Mouse (Mus musculus) mouse embryonic stem cell (cell line): ENCODE results near the gene Idua.

Experiments used
- in situ Hi-C, 2 experiments: fragments of 300-500 bp; cut with MboI; formaldehyde crosslinking; loops; 1 replicate in 1 of 2; 3 replicates in 1 of 2; pipeline ENCODE4 v1.14.3; 2019 to 2020; ENCODE audit warnings: low sequenced_read_pairs in 2 of 2, low pct_unique_long_range_greater_than_20kb in 1 of 2, mixed read lengths in 1 of 2; ENCODE audit not compliant: unreplicated experiment in 1 of 2

The Idua gene

DNA sequence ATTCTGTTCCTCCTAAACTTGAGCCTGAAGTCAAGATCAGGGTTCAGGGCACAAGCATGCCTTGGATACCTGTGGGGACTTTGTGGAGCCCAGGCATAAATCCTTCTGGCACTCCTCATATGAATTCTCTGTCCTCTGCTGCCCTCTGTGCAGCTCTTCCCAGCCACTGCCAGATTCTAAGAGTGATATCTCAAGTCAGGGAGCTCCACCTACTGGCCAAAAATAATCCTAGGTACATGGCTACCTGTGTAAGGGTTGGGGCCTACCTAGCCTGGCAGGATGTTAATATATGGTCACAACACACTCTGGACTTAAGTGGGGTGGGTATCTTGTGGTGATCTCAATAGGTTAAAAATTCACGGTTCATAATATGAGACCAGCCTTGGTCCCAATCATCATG, 8.3 kb upstream of the Idua start:
- in situ Hi-C loops: no loop called here

- in situ Hi-C loops: no loop called here
Observed at GRCm38 (mm10) chr5:108653341-108653740, 6.8 kb upstream of the Idua start.

GRCm38 (mm10) chr5:108654444-108654990, 5.6 kb upstream of the Idua start:
- in situ Hi-C loops: no loop called here

DNA sequence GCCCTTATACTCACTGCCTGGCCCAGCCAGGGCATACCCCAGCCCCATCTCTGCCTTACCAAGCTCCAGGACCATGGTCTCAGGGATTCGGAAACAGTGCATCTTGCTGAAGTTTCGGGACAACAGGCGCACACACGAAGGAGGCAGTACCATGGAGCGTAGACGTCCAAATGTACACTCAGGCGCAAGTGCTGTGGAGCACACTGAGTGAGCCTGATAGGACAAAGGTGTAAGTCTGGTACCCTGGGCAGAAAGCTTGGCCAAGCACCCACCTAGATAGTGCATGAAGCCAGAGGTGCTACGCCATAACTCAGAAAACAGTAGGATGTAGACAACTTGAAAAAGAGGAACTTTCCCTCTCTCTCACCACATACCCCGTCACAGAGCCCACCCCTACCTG, 4.8 kb upstream of the Idua start:
- in situ Hi-C loops: no loop called here

- in situ Hi-C loops: no loop called here
Observed at GRCm38 (mm10) chr5:108655891-108656650, 4.1 kb upstream of the Idua start.

DNA sequence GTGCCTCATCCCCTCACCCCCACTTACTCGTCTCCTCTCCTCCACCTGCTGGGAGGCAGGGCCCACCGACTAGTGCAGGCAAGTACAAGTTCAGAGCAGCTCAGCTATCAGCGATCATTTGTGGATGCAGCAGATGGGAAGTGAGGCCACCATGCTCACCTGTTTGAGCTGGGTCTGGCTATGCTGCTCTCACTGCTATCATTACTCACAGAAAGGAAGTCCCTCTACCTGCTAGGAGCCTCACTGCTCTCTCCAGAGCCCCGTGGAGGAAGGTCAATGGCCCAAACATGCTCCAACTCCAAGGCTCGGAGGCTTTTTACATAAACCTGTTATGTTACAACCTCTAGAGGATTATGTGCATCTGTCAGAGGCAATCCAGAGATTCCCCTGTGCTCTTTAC, 2.7 kb upstream of the Idua start:
- in situ Hi-C loops: no loop called here

- in situ Hi-C loops: no loop called here
Observed at GRCm38 (mm10) chr5:108658611-108659010, 1.5 kb upstream of the Idua start.

GRCm38 (mm10) chr5:108660632-108661268, 619 bp downstream of the Idua start:
- in situ Hi-C loops: no loop called here

GRCm38 (mm10) chr5:108662772-108663171, 2.6 kb downstream of the Idua start:
- in situ Hi-C loops: no loop called here

DNA sequence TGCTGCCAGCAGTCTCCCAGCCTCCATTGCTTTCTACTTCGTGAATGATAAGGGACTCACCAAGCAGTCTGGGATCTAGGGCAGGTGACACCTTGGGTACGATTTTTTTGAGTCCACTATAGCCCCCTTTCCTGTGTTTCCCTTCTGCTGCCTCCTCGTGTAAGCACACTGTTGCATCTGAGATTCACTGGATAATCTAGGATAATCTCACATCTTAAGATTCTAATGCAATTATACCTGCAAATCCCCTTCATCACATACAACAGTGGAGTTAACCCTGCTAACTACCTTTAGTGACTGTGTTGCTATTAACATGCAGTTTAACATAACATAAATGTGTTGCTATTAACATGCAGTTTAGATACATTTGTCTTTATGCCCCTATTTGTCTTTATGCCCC, 4.9 kb downstream of the Idua start:
- in situ Hi-C loops: no loop called here

GRCm38 (mm10) chr5:108667370-108667769, 7.2 kb downstream of the Idua start:
- in situ Hi-C loops: no loop called here

GRCm38 (mm10) chr5:108668387-108668932, 8.3 kb downstream of the Idua start:
- in situ Hi-C loops: no loop called here

GRCm38 (mm10) chr5:108668977-108669936, 9.1 kb downstream of the Idua start, which contains the start of gene Dgkq:
Gene Dgkq, minus strand, starts transcription at chr5:108669672.
- in situ Hi-C loops: no loop called here

DNA sequence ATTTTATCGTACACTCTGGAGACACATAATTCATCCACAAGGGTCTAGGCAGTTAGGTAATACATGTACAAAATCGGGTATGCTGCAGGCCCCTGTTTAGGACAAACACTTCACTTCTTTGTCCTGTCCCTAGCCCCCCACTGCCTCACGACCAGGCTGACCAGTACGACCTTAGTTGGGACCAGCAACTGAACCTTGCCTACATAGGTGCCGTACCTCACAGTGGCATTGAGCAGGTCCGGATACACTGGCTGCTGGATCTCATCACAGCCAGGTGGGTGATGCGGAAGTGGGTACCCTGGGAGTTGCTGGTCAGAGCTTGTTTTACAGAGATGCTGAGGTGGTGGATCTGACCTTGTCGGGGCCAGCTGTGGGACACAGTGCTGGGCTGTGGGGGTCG, 9.9 kb downstream of the Idua start:
- in situ Hi-C loops: no loop called here

DNA sequence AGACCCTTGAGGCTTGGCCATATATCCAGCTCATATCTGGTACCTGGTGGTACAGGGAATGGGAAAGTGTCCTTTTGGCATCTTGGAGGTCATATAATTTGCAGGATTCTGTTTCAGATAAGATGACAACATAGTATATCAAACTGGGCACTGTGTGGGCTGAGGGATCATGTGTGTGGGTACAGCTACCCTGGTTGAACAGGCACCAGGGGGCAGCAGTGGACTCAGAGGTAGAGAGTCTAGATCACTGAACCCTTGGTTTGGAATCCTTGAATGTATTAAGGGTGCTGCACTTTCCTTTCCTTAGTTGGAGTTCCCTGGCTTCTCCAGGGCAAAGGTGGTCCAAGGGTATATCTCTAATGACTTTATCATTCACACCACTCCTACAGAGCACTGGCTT, 10.7 kb downstream of the Idua start:
- in situ Hi-C loops: no loop called here

DNA sequence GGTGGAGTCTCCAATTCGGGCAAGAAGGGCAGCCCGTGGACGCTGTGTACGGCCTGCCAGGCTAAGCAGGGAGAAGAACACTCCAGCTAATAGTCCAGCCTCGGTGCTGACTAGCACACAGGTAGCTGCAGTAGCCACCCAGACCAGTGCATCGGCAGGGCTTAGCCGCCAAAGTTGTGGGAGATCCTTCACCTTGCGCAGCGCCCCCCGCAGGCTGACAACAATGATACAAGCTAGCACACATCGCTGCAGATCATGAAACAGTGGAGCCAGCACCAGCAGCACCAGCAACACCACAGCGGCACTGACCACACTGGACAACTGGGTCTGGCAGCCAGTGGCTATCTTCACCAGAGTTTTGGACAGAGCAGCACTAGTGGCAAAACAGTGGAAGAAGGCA, 11.6 kb downstream of the Idua start:
- in situ Hi-C loops: no loop called here

GRCm38 (mm10) chr5:108674624-108675023, 14.5 kb downstream of the Idua start:
- in situ Hi-C loops: no loop called here

GRCm38 (mm10) chr5:108675251-108675816, 15.2 kb downstream of the Idua start, which contains the start of gene Slc26a1:
Gene Slc26a1, minus strand, starts transcription at chr5:108675569.
- in situ Hi-C loops: no loop called here
